Mouse (Mus musculus) frontal cortex, adult 2 months (tissue): ENCODE results near the gene Tmem86b. TPM values are rescaled to one million over a fixed set of nuclear protein-coding genes. Genes with fewer than 3 reads are reported as not detected.

Experiments used
- DNase-seq, 2 experiments: peaks; one replicate each; pipeline ENCODE4 v3.0.0; 2022; ENCODE audit warnings: low spot score in 1 of 2; ENCODE audit errors: extremely low spot score in 1 of 2
- polyA plus RNA-seq: library from polyadenylated mRNA; depleted of rRNA; stranded (reverse); fragments of >200 nt; gene quantifications from 2 replicates; pipeline ENCODE4 v1.2.3, GENCODE M21; 2012

Tmem86b gene
- polyA plus RNA-seq, 1 experiment: 37.9 TPM

- no peak for DNase-seq
Observed at GRCm38 (mm10) chr7:4652726-4653125, 21.5 kb upstream of the Tmem86b start.

GRCm38 (mm10) chr7:4651581-4651980 lies 20.4 kb upstream of the Tmem86b start:
- no peak for DNase-seq

- DNase-seq: no peak
Observed at GRCm38 (mm10) chr7:4647992-4648391, 16.8 kb upstream of the Tmem86b start.

- no peak for DNase-seq
Observed at GRCm38 (mm10) chr7:4647291-4647690, 16.1 kb upstream of the Tmem86b start.

GRCm38 (mm10) chr7:4646806-4647205 lies 15.6 kb upstream of the Tmem86b start:
- no peak for DNase-seq

- DNase-seq: no peak
Observed at GRCm38 (mm10) chr7:4643225-4643624, 12.0 kb upstream of the Tmem86b start.

GRCm38 (mm10) chr7:4641956-4642355 lies 10.7 kb upstream of the Tmem86b start:
- DNase-seq: no peak

GRCm38 (mm10) chr7:4641155-4641554 lies 9.9 kb upstream of the Tmem86b start:
- DNase-seq: peak in 1 of 2 experiments; percentile 39

- no peak for DNase-seq
Observed at GRCm38 (mm10) chr7:4636179-4636578, 5.0 kb upstream of the Tmem86b start.

GRCm38 (mm10) chr7:4630198-4630597 lies 1.0 kb downstream of the Tmem86b start:
- no peak for DNase-seq

- DNase-seq: no peak
Observed at GRCm38 (mm10) chr7:4629586-4629985, 1.6 kb downstream of the Tmem86b start.

GRCm38 (mm10) chr7:4625928-4626327 lies 5.3 kb downstream of the Tmem86b start:
- no peak for DNase-seq

GRCm38 (mm10) chr7:4624343-4624742 lies 6.9 kb downstream of the Tmem86b start:
- no peak for DNase-seq

GRCm38 (mm10) chr7:4623544-4624189 lies 7.6 kb downstream of the Tmem86b start:
- peak in 1 of 2 experiments; percentile 48 for DNase-seq

- no peak for DNase-seq
Observed at GRCm38 (mm10) chr7:4619979-4620378, 11.2 kb downstream of the Tmem86b start.

- no peak for DNase-seq
Observed at GRCm38 (mm10) chr7:4613740-4614403, 17.4 kb downstream of the Tmem86b start.

GRCm38 (mm10) chr7:4612956-4613355 lies 18.3 kb downstream of the Tmem86b start:
- DNase-seq: no peak

GRCm38 (mm10) chr7:4612386-4612785 lies 18.8 kb downstream of the Tmem86b start:
- DNase-seq: no peak

GRCm38 (mm10) chr7:4611921-4612341 lies 19.3 kb downstream of the Tmem86b start:
- DNase-seq: no peak

- no peak for DNase-seq
Observed at GRCm38 (mm10) chr7:4611511-4611910, 19.7 kb downstream of the Tmem86b start.

GRCm38 (mm10) chr7:4608002-4608401 lies 23.2 kb downstream of the Tmem86b start:
- DNase-seq: no peak

GRCm38 (mm10) chr7:4603873-4604272 lies 27.3 kb downstream of the Tmem86b start, which contains the start of gene Ptprh:
TSS of gene Ptprh (minus strand) at chr7:4604041.
- DNase-seq: no peak
